Mouse (Mus musculus): ENCODE data around the gene Mrps26.

DNA sequence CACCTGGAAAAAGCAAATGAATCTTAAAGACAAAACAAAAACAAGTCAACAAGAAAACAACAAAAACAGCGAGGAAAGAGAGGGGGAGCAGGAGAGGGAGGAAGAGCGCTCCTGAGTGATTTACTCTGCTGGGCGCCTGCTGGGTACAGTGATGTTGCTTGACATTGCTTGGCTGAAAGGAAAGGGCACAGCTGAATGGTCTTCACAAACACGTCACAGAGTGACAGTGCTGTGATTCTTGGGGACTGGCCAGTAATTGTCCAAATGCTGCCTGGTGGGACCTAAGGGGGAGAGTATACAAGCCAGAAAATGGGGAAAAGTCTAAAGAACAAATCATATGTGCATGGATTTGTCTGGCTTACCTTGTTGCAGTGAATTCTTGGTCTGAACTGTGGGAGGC lies 38.7 kb downstream of the Mrps26 start:
- TF ChIP-seq CTCF (IDR thresholded peaks at IDR 0.05; ENCODE audit: control insufficient read depth, insufficient read depth, insufficient read length) (no peak), CEBPB (IDR thresholded peaks at IDR 0.05; ENCODE audit: low read depth) (no peak), MYOD1 (IDR thresholded peaks at IDR 0.05; ENCODE audit: control insufficient read depth, insufficient read length, low read depth) (no peak), USF1 (IDR thresholded peaks at IDR 0.05; ENCODE audit: low read depth) (no peak), FOSL1 (IDR thresholded peaks at IDR 0.05; ENCODE audit: insufficient read depth, low read length, poor library complexity, severe bottlenecking) (no peak), MAX (IDR thresholded peaks at IDR 0.05) (no peak), MYOG (IDR thresholded peaks at IDR 0.05; ENCODE audit: control insufficient read depth, extremely low read depth, insufficient read length) (no peak)

Measured in C2C12 (cell line).